Mouse (Mus musculus) heart, embryonic 16.5 days (tissue): ENCODE data around the gene Gm14214. TPM values are rescaled to one million over a fixed set of nuclear protein-coding genes. Genes with fewer than 3 reads are reported as not detected.
A peak's percentile ranks its signal among the peaks of the same experiment; 100 is the strongest.

Experiments used
- ATAC-seq: fragments of 200-750 bp; cut with Nextera tagmentation; replicated peaks from 2 replicates; pipeline ENCODE4 v1.8.0; 2017; ENCODE audit warnings: moderate number of reproducible peaks; ENCODE audit not compliant: insufficient read depth, low FRiP score; ENCODE audit errors: extremely low read depth
- H3K27ac ChIP-seq: fragments of 300-500 bp; sonication (generic); 2 replicates; pipeline ENCODE4 v1.5.1; 2014; ENCODE audit warnings: mild to moderate bottlenecking, low read length, control low read depth, moderate library complexity
- H3K27me3 ChIP-seq: fragments of 300-500 bp; sonication (generic); 2 replicates; pipeline ENCODE4 v1.6.1; 2014; ENCODE audit warnings: low read length, mixed read lengths; ENCODE audit not compliant: control insufficient read depth, insufficient read depth
- H3K36me3 ChIP-seq: fragments of 300-500 bp; sonication (generic); 2 replicates; pipeline ENCODE4 v1.6.1; 2014; ENCODE audit not compliant: control insufficient read depth, insufficient read depth
- H3K4me1 ChIP-seq: fragments of 300-500 bp; sonication (generic); 2 replicates; pipeline ENCODE4 v1.6.1; 2014; ENCODE audit warnings: low read length, mixed read lengths; ENCODE audit not compliant: control insufficient read depth, insufficient read depth
- H3K4me2 ChIP-seq: fragments of 300-500 bp; sonication (generic); 2 replicates; pipeline ENCODE4 v1.6.1; 2014; ENCODE audit warnings: low read depth, mild to moderate bottlenecking, control low read depth, low read length
- H3K4me3 ChIP-seq: fragments of 300-500 bp; sonication (generic); 2 replicates; pipeline ENCODE4 v1.5.1; 2014; ENCODE audit warnings: mild to moderate bottlenecking, control low read depth, low read length
- H3K9ac ChIP-seq: fragments of 300-500 bp; sonication (generic); 2 replicates; pipeline ENCODE4 v1.6.1; 2014; ENCODE audit warnings: low read length, control low read depth
- H3K9me3 ChIP-seq: fragments of 300-500 bp; sonication (generic); replicated peaks from 2 replicates; pipeline ENCODE4 v1.6.1; 2016; ENCODE audit warnings: low read length; ENCODE audit not compliant: control insufficient read depth
- WGBS: fragments of 180-500 bp; shearing (Covaris S2); extraction: QIAGEN DNeasy Blood & Tissue Kit; methylation state at CpG from one replicate; pipeline ENCODE4 v1.1.7; 2014; 5-methylcytosine and 5-hydroxymethylcytosine counted together
- polyA plus RNA-seq: library from polyadenylated mRNA; unstranded; fragments of >200 nt; fragmentation: Nextera tagmentation; extraction: Ambion mirVana; gene quantifications from 2 replicates; pipeline ENCODE4 v1.2.1, GENCODE M21; 2015

The Gm14214 gene
- not detected in 2 replicates for polyA plus RNA-seq

- no peak for ATAC-seq
- Histone ChIP-seq H3K27me3 (no peaks in the 10 kb centered on the region), H3K9me3 (no peaks in the 10 kb centered on the region; the same call in 1 of the 2 replicates), H3K27ac (no peak within 1 kb of the TSS), H3K36me3 (no peaks in the 10 kb centered on the region), H3K9ac (no peak within 1 kb of the TSS), H3K4me1 (no peaks in the 10 kb centered on the region), H3K4me2 (no peak within 1 kb of the TSS), H3K4me3 (no peak within 1 kb of the TSS)
Observed at GRCm38 (mm10) chr2:154769930-154770329, at the start of gene Gm14214. Gene Gm14214 (minus strand): TSS chr2:154770030.

GRCm38 (mm10) chr2:154818599-154818998 is 48.8 kb upstream of the Gm14214 start:
- peaks cover 45% of the 10 kb centered on the region for H3K4me1 ChIP-seq
- H3K9me3 ChIP-seq: no peaks in the 10 kb centered on the region
- no peak for ATAC-seq
- H3K4me2 ChIP-seq: no peak overlapping the region
- no peaks in the 10 kb centered on the region for H3K27me3 ChIP-seq
- no peak overlapping the region for H3K4me3 ChIP-seq
- no peak overlapping the region for H3K27ac ChIP-seq
- H3K9ac ChIP-seq: no peak overlapping the region
- no peaks in the 10 kb centered on the region for H3K36me3 ChIP-seq
- 47% methylated on average over 1 of the region's 1 CpGs for WGBS

DNA sequence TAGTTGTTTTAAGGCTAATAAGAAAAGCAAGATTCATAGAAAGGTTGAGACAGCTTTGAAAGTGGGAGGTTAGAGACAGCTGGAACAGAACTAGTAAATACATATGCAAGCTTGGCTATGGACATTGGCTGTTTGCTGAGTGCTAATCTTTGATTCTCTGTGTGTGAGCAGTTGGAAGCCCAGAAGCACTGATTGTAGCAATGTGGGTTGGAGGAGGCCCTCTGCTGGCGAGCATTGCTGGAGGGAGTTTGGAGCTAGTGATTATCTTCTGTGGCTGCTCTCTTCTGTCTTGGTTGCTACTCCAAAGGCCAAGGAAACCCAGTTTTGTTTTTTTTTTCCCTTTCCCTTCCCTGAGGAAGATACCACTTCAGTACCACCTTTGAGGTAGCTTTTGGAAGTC is 48.0 kb upstream of the Gm14214 start:
- H3K27me3 ChIP-seq: no peaks in the 10 kb centered on the region
- no peak overlapping the region for H3K9ac ChIP-seq
- no peak; the same call in 1 of the 2 replicates for ATAC-seq
- H3K4me2 ChIP-seq: no peak overlapping the region
- no peak overlapping the region for H3K4me3 ChIP-seq
- peaks cover 45% of the 10 kb centered on the region for H3K4me1 ChIP-seq
- 20% methylated on average over 1 of the region's 1 CpGs for WGBS
- H3K9me3 ChIP-seq: no peaks in the 10 kb centered on the region
- H3K36me3 ChIP-seq: no peaks in the 10 kb centered on the region
- H3K27ac ChIP-seq: no peak overlapping the region

GRCm38 (mm10) chr2:154817089-154817488 is 47.3 kb upstream of the Gm14214 start:
- no peak overlapping the region for H3K4me3 ChIP-seq
- ATAC-seq: no peak
- H3K4me2 ChIP-seq: no peak overlapping the region
- no peaks in the 10 kb centered on the region for H3K9me3 ChIP-seq
- no peak overlapping the region for H3K9ac ChIP-seq
- WGBS: 66% methylated on average over 3 of the region's 3 CpGs
- no peaks in the 10 kb centered on the region for H3K36me3 ChIP-seq
- H3K4me1 ChIP-seq: peaks cover 45% of the 10 kb centered on the region
- H3K27me3 ChIP-seq: no peaks in the 10 kb centered on the region
- no peak overlapping the region for H3K27ac ChIP-seq

GRCm38 (mm10) chr2:154813426-154813825 is 43.6 kb upstream of the Gm14214 start:
- ATAC-seq: no peak
- Histone ChIP-seq H3K9ac (no peak overlapping the region), H3K4me1 (peaks cover 31% of the 10 kb centered on the region), H3K36me3 (no peaks in the 10 kb centered on the region), H3K9me3 (no peaks in the 10 kb centered on the region), H3K27ac (no peak overlapping the region), H3K4me2 (no peak overlapping the region), H3K27me3 (no peaks in the 10 kb centered on the region), H3K4me3 (no peak overlapping the region)
- 86% methylated on average over 2 of the region's 2 CpGs for WGBS

GRCm38 (mm10) chr2:154810821-154811220 is 41.0 kb upstream of the Gm14214 start:
- Histone ChIP-seq H3K9me3 (no peaks in the 10 kb centered on the region), H3K27ac (no peak overlapping the region), H3K4me3 (no peak overlapping the region), H3K27me3 (no peaks in the 10 kb centered on the region), H3K4me1 (peaks cover 25% of the 10 kb centered on the region), H3K36me3 (no peaks in the 10 kb centered on the region), H3K4me2 (no peak overlapping the region), H3K9ac (no peak overlapping the region)
- ATAC-seq: no peak
- 57% methylated on average over 1 of the region's 1 CpGs for WGBS

DNA sequence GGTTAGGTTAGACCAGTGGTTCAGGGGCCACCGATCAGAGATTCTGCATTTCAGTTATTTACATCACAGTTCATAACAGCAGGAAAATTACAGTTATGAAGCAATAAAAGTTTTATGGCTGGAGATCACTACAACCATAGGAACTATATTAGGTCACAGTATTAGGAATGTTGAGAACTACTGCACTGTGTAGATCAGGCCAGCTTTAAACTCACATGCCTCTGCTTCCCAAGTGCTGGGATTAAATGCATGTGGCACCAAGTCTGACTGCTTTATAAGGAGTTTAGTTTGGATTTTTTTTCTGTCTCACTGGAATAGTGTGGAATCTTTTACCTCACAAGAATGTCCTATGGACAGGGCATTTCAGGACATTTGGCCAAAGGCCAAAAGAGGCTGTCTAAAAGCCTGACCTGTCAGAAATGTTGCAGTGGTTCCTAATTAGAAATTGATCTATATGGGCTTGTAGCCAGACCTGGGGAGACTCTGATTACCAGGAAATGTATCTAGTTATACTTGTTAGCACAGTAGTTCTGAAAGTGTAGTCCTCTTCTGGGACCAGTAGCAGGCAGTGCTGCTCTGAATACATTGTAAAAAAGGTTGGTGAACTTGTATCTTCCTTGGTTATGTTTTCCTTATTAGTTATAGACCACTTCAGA is 39.4 kb upstream of the Gm14214 start:
- no peak overlapping the region for H3K4me3 ChIP-seq
- H3K4me1 ChIP-seq: peaks cover 32% of the 10 kb centered on the region
- WGBS: 82% methylated on average over 1 of the region's 1 CpGs
- H3K9ac ChIP-seq: no peak overlapping the region
- no peak for ATAC-seq
- H3K27me3 ChIP-seq: no peaks in the 10 kb centered on the region
- no peaks in the 10 kb centered on the region for H3K9me3 ChIP-seq
- peak overlapping the region; percentile 38 for H3K27ac ChIP-seq
- no peak overlapping the region for H3K4me2 ChIP-seq
- no peaks in the 10 kb centered on the region for H3K36me3 ChIP-seq

DNA sequence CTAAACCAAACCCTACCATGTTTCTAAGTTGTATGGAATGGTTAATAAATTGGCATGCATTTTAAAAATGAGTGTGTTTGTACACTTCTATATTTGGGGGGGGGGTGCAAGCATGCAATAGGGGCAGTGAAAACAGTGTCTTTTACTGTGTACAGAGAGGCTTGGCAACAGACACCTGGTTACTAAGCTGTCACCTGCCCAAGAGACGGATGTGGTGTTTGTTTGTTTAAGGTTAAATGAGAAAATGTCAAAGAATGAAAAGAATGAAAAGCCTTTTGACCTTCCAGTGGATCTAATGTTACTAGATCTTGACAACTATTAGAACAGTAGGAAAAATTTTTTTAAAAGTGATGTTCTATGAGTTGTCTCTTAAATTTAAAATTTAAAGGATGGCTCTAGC is 37.9 kb upstream of the Gm14214 start:
- H3K27ac ChIP-seq: no peak overlapping the region
- no peak overlapping the region for H3K9ac ChIP-seq
- WGBS: 56% methylated on average over 1 of the region's 1 CpGs
- H3K36me3 ChIP-seq: no peaks in the 10 kb centered on the region
- no peak overlapping the region for H3K4me2 ChIP-seq
- H3K9me3 ChIP-seq: no peaks in the 10 kb centered on the region
- H3K4me3 ChIP-seq: no peak overlapping the region
- no peaks in the 10 kb centered on the region for H3K27me3 ChIP-seq
- peaks cover 41% of the 10 kb centered on the region for H3K4me1 ChIP-seq
- no peak for ATAC-seq

DNA sequence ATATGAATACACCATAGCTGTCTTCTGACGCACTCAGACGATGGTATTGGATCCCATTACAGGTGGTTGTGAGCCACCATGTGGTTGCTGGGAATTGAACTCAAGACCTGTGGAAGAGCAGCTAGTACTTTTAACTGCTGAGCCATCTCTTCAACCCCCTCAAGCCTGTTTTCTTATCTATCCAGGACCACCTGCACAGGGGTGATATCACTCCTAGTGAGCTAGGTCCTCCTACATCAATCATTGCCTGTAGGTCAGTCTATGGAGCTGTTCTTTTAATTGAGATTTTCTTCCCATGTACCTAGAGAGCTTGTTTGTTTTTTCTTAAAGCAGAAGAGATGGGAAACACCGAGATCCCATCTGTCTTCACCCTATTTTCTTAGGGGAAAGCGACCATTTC is 34.0 kb upstream of the Gm14214 start:
- peaks cover 30% of the 10 kb centered on the region for H3K4me1 ChIP-seq

More for the DNA sequence above, 34.0 kb upstream of the Gm14214 start:
- no peak overlapping the region for H3K4me3 ChIP-seq
- no peak overlapping the region for H3K4me2 ChIP-seq
- no peaks in the 10 kb centered on the region for H3K36me3 ChIP-seq
- no peak for ATAC-seq
- H3K27ac ChIP-seq: no peak overlapping the region
- no peaks in the 10 kb centered on the region for H3K9me3 ChIP-seq
- WGBS: 66% methylated on average over 4 of the region's 4 CpGs
- H3K27me3 ChIP-seq: no peaks in the 10 kb centered on the region
- H3K9ac ChIP-seq: no peak overlapping the region
